Mouse (Mus musculus) small intestine, adult 2 months (tissue): ENCODE measurements around the gene Nudc. TPM values are rescaled to one million over a fixed set of nuclear protein-coding genes. Genes with fewer than 3 reads are reported as not detected.

Experiments
- H3K27ac ChIP-seq: fragments of 200-500 bp; 2 replicates; pipeline ENCODE4 v1.5.1; 2012; ENCODE audit warnings: low read depth, low read length, control low read depth, inconsistent platforms; ENCODE audit not compliant: insufficient read depth
- H3K27me3 ChIP-seq: fragments of 200-500 bp; 2 replicates; pipeline ENCODE4 v1.6.1; 2012; ENCODE audit warnings: mild to moderate bottlenecking, moderate library complexity, low read length, inconsistent platforms; ENCODE audit not compliant: control insufficient read depth, insufficient read depth
- H3K36me3 ChIP-seq: fragments of 200-500 bp; 2 replicates; pipeline ENCODE4 v1.6.1; 2012; ENCODE audit warnings: mild to moderate bottlenecking, low read length, control low read depth, inconsistent platforms; ENCODE audit not compliant: control insufficient read depth, insufficient read depth
- H3K4me1 ChIP-seq: fragments of 200-500 bp; 2 replicates; pipeline ENCODE4 v1.6.1; 2012; ENCODE audit warnings: low read length, inconsistent platforms, mixed read lengths; ENCODE audit not compliant: control insufficient read depth, insufficient read depth, insufficient read length
- H3K4me3 ChIP-seq: fragments of 200-500 bp; 2 replicates; pipeline ENCODE4 v1.5.1; 2012; ENCODE audit warnings: low read depth, mild to moderate bottlenecking, control low read depth, inconsistent platforms, low read length, moderate library complexity
- CTCF ChIP-seq: fragments of 200-500 bp; IDR thresholded peaks from 2 replicates; pipeline ENCODE4 v1.5.1; 2012; ENCODE audit warnings: low read depth, mild to moderate bottlenecking, control low read depth, inconsistent platforms, low read length, moderate library complexity, mixed read lengths; ENCODE audit not compliant: insufficient replicate concordance, insufficient read length; ENCODE audit errors: extremely low read depth
- POLR2A ChIP-seq: fragments of 200-500 bp; IDR thresholded peaks from 2 replicates; pipeline ENCODE4 v1.6.1; 2012; ENCODE audit warnings: low read depth, mild to moderate bottlenecking, control low read depth, inconsistent platforms, low read length, moderate library complexity
- WGBS: fragments of 180-500 bp; shearing (Covaris S2); methylation state at CpG from one replicate; pipeline ENCODE4 v1.1.7; 2018; 5-methylcytosine and 5-hydroxymethylcytosine counted together
- polyA plus RNA-seq: library from polyadenylated mRNA; depleted of rRNA; stranded (reverse); fragments of >200 nt; gene quantifications from 2 replicates; pipeline ENCODE4 v1.2.3, GENCODE M21; 2012

Nudc gene
- polyA plus RNA-seq, 1 experiment, result 16.1 TPM

DNA sequence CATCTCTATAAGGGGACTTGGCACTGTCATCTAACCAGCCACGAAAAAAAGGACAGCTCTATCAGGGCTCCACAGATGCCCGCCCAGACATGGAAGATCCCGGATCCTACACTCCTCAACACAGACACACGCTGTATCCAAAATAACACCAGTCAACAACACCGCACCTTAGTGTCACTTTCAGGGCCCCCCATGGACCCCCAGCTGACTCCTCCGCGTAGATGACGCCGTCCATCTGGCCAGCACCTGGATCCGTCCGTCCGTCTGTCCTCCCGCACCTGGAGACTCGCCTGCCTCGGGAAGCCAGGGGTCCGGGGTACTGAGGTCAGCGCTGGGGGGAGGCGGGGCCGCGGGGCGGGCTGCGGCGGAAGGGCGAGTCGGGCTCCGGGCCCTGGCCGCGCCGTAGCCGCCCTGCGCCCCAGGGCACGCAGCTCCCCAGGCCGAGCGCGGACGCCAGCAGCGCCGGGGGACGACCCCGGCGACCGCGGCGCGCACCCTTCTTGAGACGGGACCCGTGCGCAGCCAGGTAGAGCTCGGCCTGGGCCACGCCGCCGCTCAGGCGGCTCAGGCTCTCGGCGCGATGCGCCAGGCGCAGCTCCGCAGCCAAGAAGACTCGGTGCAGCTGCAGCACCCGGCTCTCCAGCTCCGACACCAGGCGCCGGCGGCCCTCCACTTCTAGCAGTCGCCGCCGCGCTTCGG, 48.2 kb downstream of the Nudc start:
- Histone ChIP-seq H3K36me3 (no peaks in the 10 kb centered on the region), H3K4me3 (peak overlapping the region; percentile 66), H3K27ac (no peak overlapping the region), H3K4me1 (peaks cover 9% of the 10 kb centered on the region), H3K27me3 (peaks cover 24% of the 10 kb centered on the region)
- TF ChIP-seq POLR2A, result peak; percentile 17; the same call in 1 of the 2 replicates
- TF ChIP-seq CTCF, result no peak
- WGBS, result 1% methylated on average over 67 of the region's 70 CpGs

DNA sequence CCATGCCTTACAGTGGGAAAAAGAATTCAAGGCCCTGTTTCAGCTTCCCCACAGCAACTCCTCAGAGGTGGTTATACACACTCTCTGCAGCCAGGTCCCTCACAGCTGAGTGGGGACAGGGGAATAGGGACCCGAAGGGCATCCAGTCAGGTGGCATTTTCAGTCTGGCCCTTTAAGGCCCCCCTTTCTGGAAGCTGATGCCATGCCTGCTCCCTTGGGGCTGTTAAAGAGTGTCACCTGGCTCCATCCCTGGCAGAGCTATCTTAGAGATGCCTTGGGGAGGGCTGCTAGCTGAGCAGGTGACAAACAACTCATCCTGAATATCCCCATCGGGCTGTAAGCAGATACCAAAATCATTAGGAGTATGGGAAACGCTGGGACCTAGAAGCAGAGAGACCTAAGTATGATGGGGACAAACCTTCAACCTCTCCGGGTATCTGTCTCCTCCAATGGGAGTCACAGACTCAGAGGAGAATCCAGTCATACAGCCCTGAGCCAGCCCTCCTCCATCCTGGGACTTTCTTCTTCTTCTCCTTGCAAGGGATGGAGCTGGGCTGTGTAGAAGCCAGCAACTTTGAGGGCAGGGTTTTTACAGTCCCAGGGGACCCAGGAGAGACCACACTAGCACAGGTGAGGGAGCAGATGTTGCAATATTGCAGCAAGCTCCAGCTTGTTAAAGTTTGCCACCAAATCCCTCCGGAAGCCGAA, 48.9 kb downstream of the Nudc start:
- H3K36me3 ChIP-seq, result no peaks in the 10 kb centered on the region
- 0 out of 2 replicates have a peak overlapping the region, but pooled peaks have one; percentile 66 for H3K4me3 ChIP-seq
- no peak overlapping the region for H3K27ac ChIP-seq
- TF ChIP-seq POLR2A (no peak), CTCF (no peak)
- 27% methylated on average over 6 of the region's 6 CpGs for WGBS
- peaks cover 9% of the 10 kb centered on the region for H3K4me1 ChIP-seq
- H3K27me3 ChIP-seq, result peaks cover 24% of the 10 kb centered on the region

DNA sequence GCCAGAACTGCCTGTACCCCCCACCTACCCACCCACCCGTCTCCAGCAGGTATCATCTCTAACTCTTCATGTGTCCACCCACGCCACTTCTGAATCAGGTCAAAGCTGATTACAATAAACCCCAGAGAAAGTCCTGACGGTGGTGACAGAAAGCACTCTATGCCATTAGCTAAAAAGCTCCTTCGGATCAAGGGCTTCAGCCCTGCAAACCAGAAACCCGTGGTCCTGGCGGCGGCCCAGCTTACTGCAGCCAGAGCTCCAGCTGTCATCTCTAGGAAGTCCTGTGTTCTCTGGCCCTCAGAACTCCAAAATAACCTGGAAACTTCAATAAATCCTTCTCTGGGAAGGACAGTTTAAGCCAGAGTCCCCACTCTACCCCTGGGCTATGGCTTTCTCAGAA, 50.1 kb downstream of the Nudc start:
- 48% methylated on average over 7 of the region's 7 CpGs for WGBS
- peaks cover 24% of the 10 kb centered on the region for H3K27me3 ChIP-seq
- H3K4me1 ChIP-seq, result peaks cover 9% of the 10 kb centered on the region
- H3K27ac ChIP-seq, result no peak overlapping the region
- H3K36me3 ChIP-seq, result no peaks in the 10 kb centered on the region
- H3K4me3 ChIP-seq, result no peak overlapping the region
- TF ChIP-seq CTCF, result no peak
- no peak for TF ChIP-seq POLR2A

DNA sequence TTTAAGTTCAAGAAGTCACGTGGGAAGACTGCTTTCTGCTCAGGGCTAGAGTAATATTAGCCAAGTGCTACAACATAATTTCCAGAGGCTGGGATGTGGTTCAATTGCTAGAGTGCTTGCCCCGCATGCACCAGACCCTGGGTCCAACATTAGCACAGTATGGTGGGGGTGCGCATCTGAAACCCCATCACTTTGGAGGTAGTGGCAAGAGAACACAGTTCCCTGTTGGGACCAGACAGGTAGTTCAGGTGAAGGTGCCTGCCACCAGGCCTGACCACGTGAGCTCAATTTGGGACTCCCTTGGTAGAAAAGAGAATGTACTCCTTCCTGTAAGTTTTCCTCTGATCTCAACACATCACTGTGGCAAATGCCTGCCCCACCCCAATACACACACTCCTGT, 50.9 kb downstream of the Nudc start:
- Histone ChIP-seq H3K4me3 (no peak overlapping the region), H3K27ac (no peak overlapping the region), H3K4me1 (peaks cover 9% of the 10 kb centered on the region), H3K27me3 (peaks cover 24% of the 10 kb centered on the region), H3K36me3 (no peaks in the 10 kb centered on the region)
- 58% methylated on average over 4 of the region's 4 CpGs for WGBS
- TF ChIP-seq CTCF (no peak), POLR2A (no peak)

DNA sequence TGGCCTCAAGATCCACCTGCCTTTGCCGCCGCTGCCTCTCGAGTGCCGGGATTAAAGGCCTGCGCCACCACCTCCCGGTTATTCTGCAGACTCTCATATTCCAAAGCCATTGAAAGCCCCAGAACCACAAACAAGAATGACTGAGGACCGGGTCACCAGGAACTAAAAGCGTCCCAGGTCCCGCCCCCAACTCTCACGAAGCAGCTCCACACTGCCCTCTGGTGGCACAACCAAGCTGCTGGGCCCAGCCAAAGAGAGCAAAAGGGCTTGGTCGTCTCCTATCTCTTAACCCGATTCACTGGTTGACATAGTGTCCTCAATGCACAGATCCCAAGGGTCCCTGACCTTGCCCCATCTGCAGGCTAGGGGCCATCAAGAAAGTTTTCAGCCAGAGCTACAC, 51.4 kb downstream of the Nudc start:
- H3K36me3 ChIP-seq, result no peaks in the 10 kb centered on the region
- peak overlapping the region; percentile 75 for H3K27ac ChIP-seq
- TF ChIP-seq POLR2A, result no peak; the same call in 1 of the 2 replicates
- peak; percentile 93 for TF ChIP-seq CTCF
- peaks cover 24% of the 10 kb centered on the region for H3K27me3 ChIP-seq
- WGBS, result under 1% methylated on average over 12 of the region's 12 CpGs
- peak overlapping the region; percentile 63 for H3K4me3 ChIP-seq
- H3K4me1 ChIP-seq, result peaks cover 13% of the 10 kb centered on the region

DNA sequence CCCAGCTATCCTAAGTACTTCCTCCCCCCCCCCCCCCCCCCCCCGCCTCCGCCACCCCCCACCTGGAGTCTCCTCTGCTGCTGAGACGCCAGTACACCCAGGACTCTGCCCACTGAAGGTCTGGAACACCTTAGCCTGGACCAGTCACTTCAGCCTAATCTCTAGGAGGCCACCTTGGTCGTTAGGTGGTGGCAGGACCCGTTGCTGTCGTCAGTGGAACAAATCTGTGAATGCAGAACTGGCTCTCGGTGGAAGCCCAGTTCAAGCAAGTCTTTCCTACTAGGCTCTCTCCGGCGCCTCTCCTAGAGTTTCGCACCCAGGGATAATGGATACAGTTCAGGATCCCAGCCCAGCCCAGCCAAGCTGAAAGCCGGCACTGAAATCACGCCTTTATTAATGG, 51.9 kb downstream of the Nudc start:
- peaks cover 23% of the 10 kb centered on the region for H3K27me3 ChIP-seq
- peaks cover 19% of the 10 kb centered on the region for H3K4me1 ChIP-seq
- no peak for TF ChIP-seq POLR2A
- TF ChIP-seq CTCF, result no peak
- peak overlapping the region; percentile 75 for H3K27ac ChIP-seq
- peak overlapping the region; percentile 63 for H3K4me3 ChIP-seq
- 5% methylated on average over 10 of the region's 12 CpGs for WGBS
- no peaks in the 10 kb centered on the region for H3K36me3 ChIP-seq

DNA sequence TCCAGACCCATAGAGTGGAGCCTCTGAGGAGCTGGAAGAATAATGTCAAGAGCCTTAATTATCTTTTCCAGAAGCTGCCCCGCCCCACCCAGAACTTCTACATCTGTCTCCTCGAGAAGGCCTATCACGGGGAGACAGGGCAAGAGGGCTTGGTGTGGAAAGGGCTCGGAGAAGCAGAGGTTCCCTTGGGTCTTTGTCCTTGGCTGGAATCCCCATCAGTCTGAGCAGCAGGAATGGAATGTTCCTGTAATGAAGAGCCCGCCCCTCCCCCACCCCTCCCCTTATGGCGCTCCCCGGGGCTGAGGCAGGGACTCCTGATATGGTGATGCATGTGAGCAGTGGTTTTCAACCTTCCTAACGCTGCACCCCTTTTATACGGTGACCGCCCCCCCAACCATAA, 54.0 kb downstream of the Nudc start:
- 46% methylated on average over 10 of the region's 10 CpGs for WGBS
- no peak overlapping the region for H3K4me3 ChIP-seq
- no peak overlapping the region for H3K27ac ChIP-seq
- TF ChIP-seq CTCF (no peak), POLR2A (no peak)
- no peaks in the 10 kb centered on the region for H3K36me3 ChIP-seq
- H3K4me1 ChIP-seq, result peaks cover 23% of the 10 kb centered on the region
- H3K27me3 ChIP-seq, result peaks cover 2% of the 10 kb centered on the region
